Mouse (Mus musculus) kidney, adult 2 months (tissue): Measurements from ENCODE around the gene Trio.
A peak's percentile ranks its signal among the peaks of the same experiment; 100 is the strongest.

Experiments used
- CTCF ChIP-seq: fragments of 200-500 bp; conservative IDR thresholded peaks from 2 replicates; pipeline ENCODE4 v1.5.1; 2011; ENCODE audit warnings: low read depth, mild to moderate bottlenecking, control low read depth, low read length, moderate library complexity, mixed read lengths; ENCODE audit not compliant: insufficient read depth, insufficient read length
- POLR2A ChIP-seq: fragments of 200-500 bp; IDR thresholded peaks from one replicate; pipeline ENCODE4 v1.6.1; 2011; ENCODE audit warnings: low read depth, low read length, control low read depth

GRCm38 (mm10) chr15:27923280-27923986, 102.2 kb downstream of the Trio start:
- TF ChIP-seq CTCF (peak; percentile 26; the same call in 1 of the 2 replicates), POLR2A (no peak)
